Mouse (Mus musculus) R1 (cell line): ENCODE data around the gene Hspa12a.
A peak's percentile ranks its signal among the peaks of the same experiment; 100 is the strongest.

Experiments used
- DNase-seq: peaks from one replicate; pipeline ENCODE4 v3.0.0-alpha.2; 2018; ENCODE audit warnings: low read depth, low spot score

Hspa12a gene

DNA sequence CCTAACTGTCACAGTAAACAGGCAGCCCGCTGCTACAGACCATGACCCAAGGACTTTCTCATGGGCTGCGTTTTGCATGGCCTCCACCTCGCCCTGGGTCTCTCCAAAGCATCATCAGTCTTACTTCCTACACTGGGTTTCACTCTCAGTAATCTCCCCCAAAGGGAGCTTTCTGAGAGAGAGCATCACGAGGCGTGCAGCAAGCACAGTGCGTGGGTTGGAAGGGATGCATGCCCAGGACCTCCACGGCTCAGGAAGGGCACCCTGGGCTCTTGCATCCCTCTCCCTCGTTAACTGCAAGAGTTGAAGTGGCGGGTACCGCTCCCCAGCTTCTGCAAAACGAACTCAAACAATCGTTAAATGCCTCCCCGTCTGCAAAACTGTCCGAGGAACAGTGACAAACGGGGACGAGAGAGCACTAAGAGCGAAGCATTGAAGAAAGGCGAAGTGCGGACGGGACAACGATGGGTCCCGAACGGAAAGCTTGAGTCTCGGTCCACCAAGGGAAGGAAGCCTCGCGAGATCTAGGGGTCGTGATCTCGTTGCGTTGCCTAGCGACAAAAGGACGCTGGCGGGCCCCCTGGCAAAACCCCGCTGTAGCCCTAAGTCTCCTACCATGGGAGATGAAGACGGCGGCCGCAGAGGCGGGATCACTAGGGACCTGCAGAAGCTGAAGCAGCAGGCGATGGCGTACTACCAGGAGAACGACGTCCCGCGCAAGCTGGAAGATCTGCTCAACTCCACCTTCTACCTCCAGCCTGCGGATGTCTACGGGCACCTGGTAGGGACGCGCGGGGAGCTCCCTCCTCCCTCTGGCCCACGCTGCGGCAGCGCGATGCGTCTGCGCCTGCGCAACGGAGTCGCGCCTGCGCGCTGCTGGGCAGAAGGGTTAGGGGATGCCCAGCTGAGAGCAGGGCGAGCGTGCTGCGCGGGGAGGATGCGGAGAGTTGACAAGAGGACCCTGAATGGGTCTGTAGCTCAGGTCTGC lies at the start of gene Hspa12a, which contains the start of gene Eno4:
Gene Hspa12a, minus strand, starts transcription at position 814 of the 988 bp plus-strand sequence.
Gene Eno4, plus strand, starts transcription at position 585 of the 988 bp plus-strand sequence.
- DNase-seq = peak; percentile 96

DNA sequence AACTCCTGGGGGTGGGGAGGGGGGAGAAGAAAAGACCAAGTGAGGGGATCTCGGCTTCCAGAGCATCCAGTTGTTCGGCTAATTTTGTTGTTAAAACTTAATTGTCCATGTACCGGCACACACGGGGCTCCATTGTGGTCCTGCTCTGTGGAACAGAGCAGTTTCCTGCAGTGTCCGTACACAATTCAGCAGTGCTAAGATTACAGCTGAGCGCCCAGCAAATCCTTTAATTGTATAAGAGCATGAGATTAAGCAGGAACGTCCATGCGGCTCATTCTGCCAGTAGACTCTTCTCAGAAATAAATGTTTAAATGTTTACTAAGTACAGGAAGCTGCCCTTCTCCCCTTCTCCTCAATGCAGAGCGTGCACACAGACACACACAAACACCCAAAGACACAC lies 38.1 kb upstream of the Hspa12a start:
- no peak for DNase-seq

GRCm38 (mm10) chr19:58980056-58980440 lies 36.6 kb upstream of the Hspa12a start:
- DNase-seq = no peak

GRCm38 (mm10) chr19:58979436-58980055 lies 36.1 kb upstream of the Hspa12a start:
- DNase-seq = no peak

DNA sequence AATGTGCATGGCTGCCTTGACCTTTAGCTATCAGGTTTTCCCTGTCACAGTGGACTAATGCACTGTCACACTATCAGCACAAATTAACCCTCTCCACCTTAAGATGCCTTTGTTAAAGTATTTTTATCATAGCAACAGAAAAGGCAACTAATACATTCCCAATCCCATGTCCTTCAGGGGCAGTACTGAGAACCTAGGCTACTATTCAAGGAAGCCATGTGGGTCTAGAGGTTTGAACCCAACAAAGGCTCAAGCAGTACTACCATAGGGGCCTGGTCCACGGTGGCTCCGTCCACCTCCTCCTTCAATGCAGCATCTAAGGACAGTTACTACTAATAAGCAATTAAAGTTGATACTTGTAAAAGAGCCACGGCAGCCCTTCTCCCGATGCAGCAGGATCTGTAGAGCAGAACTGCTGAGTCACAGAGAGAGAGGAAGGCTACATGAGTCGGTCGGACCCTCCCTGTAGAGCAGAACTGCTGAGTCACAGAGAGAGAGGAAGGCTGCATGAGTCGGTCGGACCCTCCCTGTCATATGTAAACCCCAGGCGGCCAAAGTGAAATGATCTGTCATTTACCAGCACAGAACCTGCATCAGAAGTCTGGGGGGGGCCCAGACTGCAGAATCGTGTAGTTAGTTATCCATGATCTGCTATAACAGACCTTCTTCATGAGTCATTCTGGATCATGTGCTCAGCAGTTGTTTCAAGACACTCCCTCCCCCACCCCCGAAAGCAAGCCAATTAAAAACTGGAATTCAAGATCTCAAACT lies 35.1 kb upstream of the Hspa12a start:
- DNase-seq = peak; percentile 80

DNA sequence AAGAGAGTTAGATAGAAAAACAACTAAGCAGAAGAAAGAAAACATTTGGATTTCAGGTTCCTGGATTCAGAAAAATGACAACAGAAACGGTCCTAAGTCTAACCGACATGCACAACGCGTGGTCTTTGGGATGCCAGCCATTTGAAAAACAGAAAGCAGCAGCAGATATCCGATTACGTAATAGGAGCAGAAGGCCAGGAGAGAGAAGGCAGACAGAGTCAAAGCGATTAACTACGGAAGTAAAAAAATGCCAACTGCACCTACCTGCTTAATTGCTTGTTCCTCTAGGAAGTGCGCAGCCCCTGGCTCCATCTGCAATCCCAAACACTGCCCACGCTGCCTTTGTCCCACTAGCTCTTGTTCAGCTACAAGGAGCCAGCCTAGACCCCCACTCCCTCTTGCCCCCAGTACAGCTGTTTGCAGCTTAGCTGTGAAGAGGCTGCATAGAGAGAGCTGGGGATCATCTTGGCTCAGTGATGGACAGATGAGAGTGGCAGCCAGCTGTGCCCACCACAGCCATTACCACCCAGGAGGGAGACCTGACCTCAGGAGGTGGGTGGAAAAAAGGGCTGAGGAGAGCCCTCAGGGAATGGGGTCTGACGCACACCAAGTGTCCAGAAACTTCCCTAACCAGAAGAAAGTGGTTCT lies 31.9 kb upstream of the Hspa12a start:
- no peak for DNase-seq

GRCm38 (mm10) chr19:58974126-58974525 lies 30.7 kb upstream of the Hspa12a start:
- no peak for DNase-seq

DNA sequence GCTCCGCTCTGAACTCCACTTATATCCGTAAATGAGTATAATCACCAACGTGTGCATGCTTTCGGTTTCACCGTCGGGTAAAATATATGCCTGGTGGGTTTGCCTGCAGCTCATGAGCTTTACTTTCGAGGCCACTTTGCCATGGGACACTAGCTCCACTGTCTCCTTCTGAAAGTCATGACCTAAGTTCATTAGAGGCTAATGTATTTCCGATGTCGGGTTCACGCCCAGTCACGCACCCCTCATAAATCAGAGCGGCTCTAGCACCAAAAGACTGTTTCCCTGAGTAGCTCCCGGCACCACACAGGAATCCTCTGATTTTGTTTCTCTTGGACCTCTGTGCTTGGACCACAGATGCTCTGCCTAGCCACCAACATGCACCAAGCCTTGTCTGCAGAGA lies 27.4 kb upstream of the Hspa12a start:
- no peak for DNase-seq

DNA sequence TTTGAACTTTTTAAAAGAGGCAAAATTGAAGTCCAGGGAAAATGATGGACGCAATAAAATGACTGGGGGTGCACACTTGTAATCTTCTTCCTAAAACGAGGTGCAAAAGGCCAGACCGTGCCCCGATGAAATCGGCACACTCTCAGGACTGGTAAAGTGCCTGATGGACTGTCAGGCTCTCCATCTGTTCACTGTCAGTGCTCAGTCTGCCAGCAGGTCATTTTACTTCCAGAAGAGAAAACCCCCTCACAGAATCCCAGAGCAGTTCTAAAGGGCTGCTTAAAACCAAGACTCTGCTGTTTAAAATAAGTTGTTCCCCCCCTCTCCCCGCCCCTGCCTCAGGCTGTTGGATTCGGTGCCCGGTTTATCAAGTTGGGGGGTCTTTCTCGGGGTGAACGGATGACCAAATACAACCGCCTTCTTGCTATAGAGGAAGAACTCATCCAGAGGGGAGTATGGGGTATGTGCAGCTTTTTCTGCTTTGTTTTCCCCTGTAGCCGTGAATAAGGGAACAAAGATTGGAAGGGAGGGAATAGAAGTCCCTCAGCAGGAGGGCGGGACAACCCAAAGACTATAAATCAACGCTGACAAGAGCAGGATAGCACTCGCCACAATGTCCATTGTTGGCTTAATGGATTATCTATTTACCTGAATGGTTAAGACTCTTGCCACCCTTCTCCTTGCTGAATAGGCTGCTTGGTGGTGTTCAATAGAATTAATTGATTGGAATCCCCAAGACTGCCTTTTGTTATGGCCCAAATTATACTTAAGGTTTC lies 25.5 kb upstream of the Hspa12a start:
- DNase-seq = peak; percentile 87

- DNase-seq = no peak
Observed at GRCm38 (mm10) chr19:58963011-58963410, 19.6 kb upstream of the Hspa12a start.

- DNase-seq = no peak
Observed at GRCm38 (mm10) chr19:58954779-58955178, 11.3 kb upstream of the Hspa12a start.

DNA sequence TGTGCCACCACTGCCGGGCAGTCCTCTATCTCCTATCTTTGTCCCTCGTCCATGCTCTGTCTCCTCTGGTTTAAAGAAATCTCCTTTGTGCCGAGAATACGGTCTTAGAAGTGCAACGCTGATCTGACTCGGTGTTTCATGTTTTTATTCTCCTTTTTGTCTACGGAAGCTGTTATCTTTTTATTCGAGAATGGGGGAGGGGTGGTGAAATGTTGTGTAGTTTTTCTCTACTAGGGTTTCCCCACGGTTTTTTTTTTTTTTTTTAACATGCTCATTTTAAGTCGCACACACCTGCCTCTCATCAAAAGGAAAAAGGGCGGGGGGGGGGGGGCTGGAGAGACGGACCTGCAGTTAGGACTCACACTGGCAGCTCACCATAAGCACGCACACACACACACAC lies 8.8 kb upstream of the Hspa12a start:
- no peak for DNase-seq

GRCm38 (mm10) chr19:58951521-58951920 lies 8.1 kb upstream of the Hspa12a start:
- DNase-seq = no peak

GRCm38 (mm10) chr19:58945959-58946358 lies 2.5 kb upstream of the Hspa12a start:
- no peak for DNase-seq

GRCm38 (mm10) chr19:58933062-58933461 lies 10.4 kb downstream of the Hspa12a start:
- no peak for DNase-seq

GRCm38 (mm10) chr19:58931081-58931800 lies 12.2 kb downstream of the Hspa12a start:
- DNase-seq = no peak

DNA sequence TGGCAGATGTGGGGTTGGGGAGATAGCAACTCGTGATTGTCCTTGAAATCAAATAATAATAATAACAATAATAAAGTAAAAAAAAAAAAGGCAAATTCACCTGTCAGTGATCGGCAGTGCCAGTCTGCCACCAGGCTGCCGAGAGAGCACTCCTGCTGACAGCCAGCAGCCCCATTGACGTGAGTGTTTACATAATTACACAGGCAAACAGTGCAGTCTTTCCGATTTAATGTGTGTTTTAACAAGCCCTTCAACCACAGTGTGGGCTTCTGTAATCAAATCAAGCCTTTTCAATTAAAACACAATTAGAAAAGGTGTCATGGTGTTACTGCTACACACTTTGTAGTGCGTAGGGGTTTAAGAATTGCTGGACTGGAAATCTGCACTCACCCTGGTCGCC lies 24.3 kb downstream of the Hspa12a start:
- no peak for DNase-seq

- no peak for DNase-seq
Observed at GRCm38 (mm10) chr19:58918597-58918996, 24.9 kb downstream of the Hspa12a start.

- DNase-seq = no peak
Observed at GRCm38 (mm10) chr19:58913301-58913700, 30.2 kb downstream of the Hspa12a start.

GRCm38 (mm10) chr19:58911386-58911785 lies 32.1 kb downstream of the Hspa12a start:
- peak; percentile 73 for DNase-seq
